Mouse (Mus musculus): Measurements from ENCODE around the gene Pla2g12b.

DNA sequence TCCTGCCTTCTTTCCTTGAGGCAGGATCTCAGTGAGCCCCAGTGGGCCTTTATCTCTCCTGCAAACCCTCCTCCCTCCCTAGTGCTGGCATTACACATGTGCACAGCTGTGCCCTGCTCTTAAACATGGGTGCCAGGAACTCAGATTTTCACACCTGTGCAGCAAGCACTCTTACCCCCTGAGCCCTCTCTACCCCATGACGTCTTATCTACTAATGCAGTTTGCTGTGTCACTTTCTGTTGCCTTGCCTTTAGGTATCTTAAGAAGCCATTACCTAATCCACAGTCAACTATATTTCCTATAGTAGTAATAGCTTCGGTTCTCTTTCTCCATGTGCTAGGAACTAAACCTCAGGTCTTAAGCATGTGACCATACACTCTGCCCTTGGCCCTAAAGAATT lies 40.3 kb upstream of the Pla2g12b start:
- TF ChIP-seq CTCF (IDR thresholded peaks at IDR 0.05; ENCODE audit: extremely low read depth, insufficient read depth, low read length) (no peak), POLR2A (IDR thresholded peaks at IDR 0.05; ENCODE audit: extremely low read depth, insufficient read depth, low read length) (no peak)
